Mouse (Mus musculus): ENCODE data around the gene Slc3a2. TPM values are rescaled to one million over a fixed set of nuclear protein-coding genes. Genes with fewer than 3 reads are reported as not detected.

The Slc3a2 gene
- total and polyA plus RNA-seq, 3 experiments, result 269 to 478 (median 284) TPM

GRCm38 (mm10) chr19:8706930-8707329 lies 16.2 kb downstream of the Slc3a2 start:
- dilution Hi-C loops (cut with MboI; ENCODE audit: extremely low pct_ligation_motif_present, extremely low pct_unique_long_range_greater_than_20kb, low sequenced_read_pairs), result no loop called here
- H3K27me3 ChIP-seq (replicated peaks), result no peaks in the 10 kb centered on the region
- in situ Hi-C loops (cut with MboI; ENCODE audit: low pct_ligation_motif_present, low pct_unique_long_range_greater_than_20kb, low sequenced_read_pairs), result no loop called here
- DNase-seq (ENCODE audit: extremely low read depth), result no peak
- H3K79me2 ChIP-seq (replicated peaks; ENCODE audit: control insufficient read depth, extremely low read depth, insufficient read depth, poor library complexity, severe bottlenecking), result peaks cover 25% of the 10 kb centered on the region
- H3K27ac ChIP-seq (ENCODE audit: insufficient read depth, low read depth), result no peak overlapping the region
- no peak overlapping the region for H3K9ac ChIP-seq (ENCODE audit: insufficient read depth, low read depth)
- H3K4me1 ChIP-seq (ENCODE audit: control insufficient read depth in 1 of 2, insufficient read depth in 2 of 2), result peaks cover 0 to 28% of the 10 kb centered on the region in 2 experiments; a peak in 2 of 4 replicates
- no peak for TF ChIP-seq CTCF (conservative IDR thresholded peaks at IDR 0.05 in 1 of 2, IDR thresholded peaks at IDR 0.05 in 1 of 2; ENCODE audit: low read depth in 2 of 2, low read length in 2 of 2)
- TF ChIP-seq EP300 (IDR thresholded peaks at IDR 0.05; ENCODE audit: low read length), result no peak
- TF ChIP-seq UBTF (IDR thresholded peaks at IDR 0.05; ENCODE audit: low read depth, low read length), result no peak
- TF ChIP-seq POLR2A (IDR thresholded peaks at IDR 0.05; ENCODE audit: low read depth, low read length), result no peak
- no peak for TF ChIP-seq ELF1 (IDR thresholded peaks at IDR 0.05; ENCODE audit: low read depth, low read length)
- TF ChIP-seq MEF2A (IDR thresholded peaks at IDR 0.05; ENCODE audit: borderline replicate concordance, low read depth, low read length), result no peak
- no peak for TF ChIP-seq IRF4 (IDR thresholded peaks at IDR 0.05; ENCODE audit: low read depth, low read length)
- no peak for TF ChIP-seq MAFK (IDR thresholded peaks at IDR 0.05; ENCODE audit: insufficient replicate concordance, low read length)
- no peak for TF ChIP-seq BHLHE40 (IDR thresholded peaks at IDR 0.05; ENCODE audit: low read depth, low read length)
- no peak for TF ChIP-seq ZNF384 (IDR thresholded peaks at IDR 0.05; ENCODE audit: low read depth, low read length)
- no peak for TF ChIP-seq ZMIZ1 (IDR thresholded peaks at IDR 0.05; ENCODE audit: low read depth, low read length)
- TF ChIP-seq SMC3 (IDR thresholded peaks at IDR 0.05; ENCODE audit: low read depth, low read length), result no peak
- no peak for TF ChIP-seq TCF12 (IDR thresholded peaks at IDR 0.05; ENCODE audit: low read depth, low read length)
- H3K9me3 ChIP-seq (replicated peaks; ENCODE audit: low read length), result no peaks in the 10 kb centered on the region
- peaks cover 51 to 64% of the 10 kb centered on the region in 2 experiments for H3K36me3 ChIP-seq (replicated peaks in 1 of 2; ENCODE audit: control insufficient read depth in 1 of 2, insufficient read depth in 1 of 2, low read length in 1 of 2)
- H3K4me2 ChIP-seq (ENCODE audit: insufficient read depth, low read depth, poor library complexity, severe bottlenecking), result no peak overlapping the region
- H3K4me3 ChIP-seq (replicated peaks in 1 of 3; ENCODE audit: low read depth in 2 of 3, low read length in 2 of 3, poor library complexity in 1 of 3), result no peak overlapping the region

GRCm38 (mm10) chr19:8706132-8706667 lies 17.0 kb downstream of the Slc3a2 start:
- Histone ChIP-seq H3K36me3 (replicated peaks in 1 of 2; ENCODE audit: control insufficient read depth in 1 of 2, insufficient read depth in 1 of 2, low read length in 1 of 2) (peaks cover 46 to 56% of the 10 kb centered on the region in 2 experiments), H3K9me3 (replicated peaks; ENCODE audit: low read length) (no peaks in the 10 kb centered on the region), H3K4me1 (ENCODE audit: control insufficient read depth in 1 of 2, insufficient read depth in 2 of 2) (peaks cover 0 to 28% of the 10 kb centered on the region in 2 experiments; a peak in 2 of 4 replicates), H3K9ac (ENCODE audit: insufficient read depth, low read depth) (no peak overlapping the region), H3K27ac (ENCODE audit: insufficient read depth, low read depth) (no peak overlapping the region), H3K4me2 (ENCODE audit: insufficient read depth, low read depth, poor library complexity, severe bottlenecking) (no peak overlapping the region), H3K27me3 (replicated peaks) (no peaks in the 10 kb centered on the region), H3K4me3 (replicated peaks in 1 of 3; ENCODE audit: low read depth in 2 of 3, low read length in 2 of 3, poor library complexity in 1 of 3) (no peak overlapping the region), H3K79me2 (replicated peaks; ENCODE audit: control insufficient read depth, extremely low read depth, insufficient read depth, poor library complexity, severe bottlenecking) (peaks cover 18% of the 10 kb centered on the region)
- TF ChIP-seq NELFE (IDR thresholded peaks at IDR 0.05; ENCODE audit: low read depth, low read length), result no peak
- TF ChIP-seq POLR2A (IDR thresholded peaks at IDR 0.05; ENCODE audit: low read depth, low read length), result no peak
- TF ChIP-seq ZMIZ1 (IDR thresholded peaks at IDR 0.05; ENCODE audit: low read depth, low read length), result peak; percentile 20; the same call in 1 of the 2 replicates
- TF ChIP-seq SIN3A (IDR thresholded peaks at IDR 0.05; ENCODE audit: low read length), result no peak
- in situ Hi-C loops (cut with MboI; ENCODE audit: low pct_ligation_motif_present, low pct_unique_long_range_greater_than_20kb, low sequenced_read_pairs), result no loop called here
- dilution Hi-C loops (cut with MboI; ENCODE audit: extremely low pct_ligation_motif_present, extremely low pct_unique_long_range_greater_than_20kb, low sequenced_read_pairs), result no loop called here
- no peak for DNase-seq (ENCODE audit: extremely low read depth)

Measured in CH12.LX (cell line).